In genomic region chr6:83071220-83071619, GRCm38 (mm10) we compare ENCODE assay signal across 10 mouse cellular contexts. TPM values are rescaled to one million over a fixed set of nuclear protein-coding genes. Genes with fewer than 3 reads are reported as not detected.
DNase-seq lines count a peak whose midpoint lies in the region; ATAC-seq and TF ChIP-seq lines count a peak whose summit lies in the region.
"Had no signal": no experiment of that assay in that cellular context is flagged by ENCODE, and none has a peak within 500 bp of the region (broad histone marks: within the 10 kb centered on the region; RNA-seq: fewer than 3 reads in every experiment).

No protein-coding gene starts in this region.

- H3K4me3 ChIP-seq in heart, embryonic 16.5 days (ENCODE audit: low read length): 0 out of 2 replicates have a peak overlapping the region, but pooled peaks have one; percentile 6
- peak overlapping the region; percentile 31 to 47; a peak in 2 of 4 replicates for H3K4me3 ChIP-seq in ES-E14 (ENCODE audit: insufficient read depth in 1 of 2, low read depth in 1 of 2, low read length in 2 of 2, poor library complexity in 1 of 2, severe bottlenecking in 1 of 2)
- H3K4me3 ChIP-seq in embryonic facial prominence, embryonic 14.5 days (ENCODE audit: low read depth, low read length): peak overlapping the region; percentile 25
- H3K4me3 ChIP-seq in liver, embryonic 14.5 days (ENCODE audit: insufficient read depth in 1 of 2, low read depth in 2 of 2, low read length in 2 of 2): peak overlapping the region in 1 of 2 experiments; percentile 16; a peak in 1 of 4 replicates
- H3K4me3 ChIP-seq: heart, adult 2 months had no signal

- 3% methylated on average over 24 of the region's 24 CpGs for WGBS in heart, embryonic 16.5 days
- WGBS in embryonic facial prominence, embryonic 14.5 days: 0% methylated on average over 14 of the region's 24 CpGs
- WGBS in liver, embryonic 14.5 days (ENCODE audit: insufficient replicate concordance): 1% methylated on average over 24 of the region's 24 CpGs

- no peak for ATAC-seq in heart, embryonic 16.5 days (replicated peaks; ENCODE audit: extremely low read depth, insufficient read depth, low FRiP score)
- peak; percentile 41; the same call in 1 of the 2 replicates for ATAC-seq in embryonic facial prominence, embryonic 14.5 days (ENCODE audit: low read depth)
- no peak for ATAC-seq in liver, embryonic 14.5 days (ENCODE audit: insufficient read depth)
- ATAC-seq: Patski had no signal

- peaks cover 12% of the 10 kb centered on the region; the same call in 1 of the 2 replicates for H3K4me1 ChIP-seq in heart, embryonic 16.5 days (ENCODE audit: control insufficient read depth, insufficient read depth, low read length)
- H3K4me1 ChIP-seq in ES-E14 (ENCODE audit: control insufficient read depth in 2 of 2, insufficient read depth in 2 of 2, low read length in 2 of 2, poor library complexity in 1 of 2): peaks cover 0 to 3% of the 10 kb centered on the region in 2 experiments; a peak in 1 of 4 replicates
- peaks cover 5% of the 10 kb centered on the region for H3K4me1 ChIP-seq in embryonic facial prominence, embryonic 14.5 days (ENCODE audit: control insufficient read depth, insufficient read depth, low read length)
- H3K4me1 ChIP-seq in liver, embryonic 14.5 days (replicated peaks; ENCODE audit: control insufficient read depth in 2 of 2, insufficient read depth in 2 of 2, low read length in 1 of 2): no peaks in the 10 kb centered on the region

- peaks cover 93% of the 10 kb centered on the region for H3K27me3 ChIP-seq in heart, embryonic 16.5 days (ENCODE audit: control insufficient read depth, insufficient read depth, low read length)
- H3K27me3 ChIP-seq in embryonic facial prominence, embryonic 14.5 days (replicated peaks; ENCODE audit: control insufficient read depth, insufficient read depth, low read length): peaks cover 95% of the 10 kb centered on the region
- peaks cover 95% of the 10 kb centered on the region for H3K27me3 ChIP-seq in liver, embryonic 14.5 days (ENCODE audit: control insufficient read depth, insufficient read depth, low read length)

- no peak overlapping the region for H3K9ac ChIP-seq in heart, embryonic 16.5 days (ENCODE audit: low read length)
- no peak overlapping the region for H3K9ac ChIP-seq in ES-E14 (ENCODE audit: insufficient read depth, low read depth, low read length, poor library complexity, severe bottlenecking)
- no peak overlapping the region for H3K9ac ChIP-seq in embryonic facial prominence, embryonic 14.5 days (ENCODE audit: low read depth, low read length)
- H3K9ac ChIP-seq in liver, embryonic 14.5 days (replicated peaks): no peak overlapping the region

- no peak overlapping the region for H3K27ac ChIP-seq in heart, embryonic 16.5 days (ENCODE audit: low read length)
- no peak overlapping the region for H3K27ac ChIP-seq in ES-E14 (ENCODE audit: insufficient read depth, low read depth, low read length, poor library complexity, severe bottlenecking)
- no peak overlapping the region for H3K27ac ChIP-seq in embryonic facial prominence, embryonic 14.5 days (replicated peaks; ENCODE audit: low read depth, low read length)
- no peak overlapping the region for H3K27ac ChIP-seq in liver, embryonic 14.5 days
- H3K27ac ChIP-seq: heart, adult 2 months had no signal

- in situ Hi-C loops in ES-E14 (cut with MboI; ENCODE audit: low sequenced_read_pairs in 2 of 2, unreplicated experiment in 2 of 2): loop anchor here (5.0 to 25.0 kb wide), 3 partner anchors 641 to 1516 kb away; partner anchors contain the start of genes Vax2 (in 2 of the 2) and Cyp26b1 (in 1 of the 2)

- H3K9me3 ChIP-seq in heart, embryonic 16.5 days (replicated peaks; ENCODE audit: control insufficient read depth, low read length): no peaks in the 10 kb centered on the region
- H3K9me3 ChIP-seq in ES-E14 (ENCODE audit: control insufficient read depth, insufficient read depth, low read depth, low read length): no peaks in the 10 kb centered on the region
- no peaks in the 10 kb centered on the region for H3K9me3 ChIP-seq in embryonic facial prominence, embryonic 14.5 days (ENCODE audit: control insufficient read depth, low read length)
- no peaks in the 10 kb centered on the region for H3K9me3 ChIP-seq in liver, embryonic 14.5 days (ENCODE audit: control insufficient read depth, low read length)

- no peak overlapping the region for H3K4me2 ChIP-seq in heart, embryonic 16.5 days (ENCODE audit: low read depth, low read length)
- H3K4me2 ChIP-seq in embryonic facial prominence, embryonic 14.5 days (ENCODE audit: low read depth, low read length): peak overlapping the region; percentile 20; the same call in 1 of the 2 replicates
- 0 out of 2 replicates have a peak overlapping the region, but pooled peaks have one; percentile 8 for H3K4me2 ChIP-seq in liver, embryonic 14.5 days (ENCODE audit: low read depth)

- no peaks in the 10 kb centered on the region for H3K36me3 ChIP-seq in heart, embryonic 16.5 days (ENCODE audit: control insufficient read depth, insufficient read depth)
- no peaks in the 10 kb centered on the region for H3K36me3 ChIP-seq in ES-E14 (ENCODE audit: control insufficient read depth, insufficient read depth, low read length, poor library complexity, severe bottlenecking)
- H3K36me3 ChIP-seq in embryonic facial prominence, embryonic 14.5 days (ENCODE audit: control insufficient read depth, insufficient read depth, low read length): no peaks in the 10 kb centered on the region
- no peaks in the 10 kb centered on the region for H3K36me3 ChIP-seq in liver, embryonic 14.5 days (replicated peaks; ENCODE audit: control insufficient read depth, insufficient read depth, low read depth)

- no peak for TF ChIP-seq EP300 in liver, embryonic 14.5 days (IDR thresholded peaks at IDR 0.05; ENCODE audit: low read depth)

- no peak for TF ChIP-seq CTCF in liver, embryonic 14.5 days (IDR thresholded peaks at IDR 0.05; ENCODE audit: low read depth)

- DNase-seq in heart, postnatal 4 days: no peak
- no peak for DNase-seq in ES-E14 (ENCODE audit: low read depth, low spot score)
- DNase-seq in embryonic facial prominence, embryonic 14.5 days (ENCODE audit: low spot score): no peak
- no peak for DNase-seq in liver, embryonic 14.5 days (ENCODE audit: low read depth in 3 of 3, low spot score in 3 of 3)
- DNase-seq in natural killer cell, adult 2 months (ENCODE audit: low spot score in 2 of 2): no peak
- DNase-seq in right cerebral cortex, postnatal 4 days: no peak

TF ChIP-seq in ES-E14, 5 proteins besides CTCF, POLR2A, EP300 and RAD21:
- TF ChIP-seq MAFK (IDR thresholded peaks at IDR 0.05; ENCODE audit: insufficient read depth, low read depth, low read length): no peak
- TF ChIP-seq ZC3H11A (IDR thresholded peaks at IDR 0.05; ENCODE audit: borderline replicate concordance, low read depth, low read length): no peak
- TF ChIP-seq ZNF384 (IDR thresholded peaks at IDR 0.05; ENCODE audit: low read depth, low read length): no peak
- no peak for TF ChIP-seq HCFC1 (IDR thresholded peaks at IDR 0.05; ENCODE audit: borderline replicate concordance, insufficient read depth, low read length)
- TF ChIP-seq CHD2 (IDR thresholded peaks at IDR 0.05; ENCODE audit: low read depth, low read length): no peak
TF ChIP-seq in ES-E14: peak in this region for 0.

RNA-seq across cellular contexts. Expression of gene Tlx2, which starts 1.1 kb away (rescaled TPM):
- polyA plus RNA-seq in heart, embryonic 16.5 days (2015; fragmentation: Nextera tagmentation; extraction: Ambion mirVana): 0.27 and 0.45 TPM in 2 replicates
- under 1 TPM in 1 of 2 experiments, not detected in 1; 0.20 TPM for total RNA-seq in heart, postnatal 4 days (2021)
- total RNA-seq in ES-E14 (2012; rRNA removed): 0.58 TPM in 1 of 2 replicates, not detected in the other
- polyA plus RNA-seq in embryonic facial prominence, embryonic 14.5 days (2014; fragmentation: Nextera tagmentation; extraction: Ambion mirVana): 2.9 and 3.4 TPM in 2 replicates
- 0.05 TPM in 1 of 2 replicates, not detected in the other for polyA plus RNA-seq in liver, embryonic 14.5 days (2012; rRNA removed)
- polyA plus RNA-seq in liver, embryonic 14.5 days (2014; fragmentation: Nextera tagmentation; extraction: Ambion mirVana): not detected in 2 replicates
- total RNA-seq: heart, adult 2 months had no signal
- polyA plus RNA-seq: liver, embryonic 16.5 days had no signal

RNA-seq across cellular contexts. Expression of gene Pcgf1, which starts 6.4 kb away (rescaled TPM):
- polyA plus RNA-seq in heart, embryonic 16.5 days (2015; fragmentation: Nextera tagmentation; extraction: Ambion mirVana): 16.6 and 18.0 TPM in 2 replicates
- 10 to 100 TPM in 1 of 2 experiments, 1 to 10 TPM in 1; 7.2 to 10.2 TPM for total RNA-seq in heart, postnatal 4 days (2021)
- 12.7 and 14.7 TPM in 2 replicates for total RNA-seq in ES-E14 (2012; rRNA removed)
- polyA plus RNA-seq in embryonic facial prominence, embryonic 14.5 days (2014; fragmentation: Nextera tagmentation; extraction: Ambion mirVana): 22.6 and 25.8 TPM in 2 replicates
- polyA plus RNA-seq in liver, embryonic 14.5 days (2012; rRNA removed): 16.5 and 21.0 TPM in 2 replicates
- polyA plus RNA-seq in liver, embryonic 14.5 days (2014; fragmentation: Nextera tagmentation; extraction: Ambion mirVana): 15.0 and 19.7 TPM in 2 replicates

RNA-seq across cellular contexts. Expression of gene Dqx1, which starts 13.6 kb away (rescaled TPM):
- 0.57 and 0.75 TPM in 2 replicates for polyA plus RNA-seq in heart, embryonic 16.5 days (2015; fragmentation: Nextera tagmentation; extraction: Ambion mirVana)
- under 1 TPM; 0.59 to 0.62 TPM for total RNA-seq in heart, postnatal 4 days (2021)
- total RNA-seq in ES-E14 (2012; rRNA removed): 3.7 and 5.6 TPM in 2 replicates
- polyA plus RNA-seq in embryonic facial prominence, embryonic 14.5 days (2014; fragmentation: Nextera tagmentation; extraction: Ambion mirVana): 0.65 and 0.67 TPM in 2 replicates
- polyA plus RNA-seq in liver, embryonic 14.5 days (2012; rRNA removed): 7.7 and 7.8 TPM in 2 replicates
- 2.9 and 3.1 TPM in 2 replicates for polyA plus RNA-seq in liver, embryonic 14.5 days (2014; fragmentation: Nextera tagmentation; extraction: Ambion mirVana)

RNA-seq across cellular contexts. Expression of gene Lbx2, which starts 14.9 kb away (rescaled TPM):
- polyA plus RNA-seq in heart, embryonic 16.5 days (2015; fragmentation: Nextera tagmentation; extraction: Ambion mirVana): 0.35 and 0.40 TPM in 2 replicates
- under 1 TPM in 1 of 2 experiments, not detected in 1; 0.88 TPM for total RNA-seq in heart, postnatal 4 days (2021)
- total RNA-seq in ES-E14 (2012; rRNA removed): 0.42 and 0.62 TPM in 2 replicates
- polyA plus RNA-seq in embryonic facial prominence, embryonic 14.5 days (2014; fragmentation: Nextera tagmentation; extraction: Ambion mirVana): 0.71 and 0.87 TPM in 2 replicates
- 0.27 and 0.46 TPM in 2 replicates for polyA plus RNA-seq in liver, embryonic 14.5 days (2012; rRNA removed)
- polyA plus RNA-seq in liver, embryonic 14.5 days (2014; fragmentation: Nextera tagmentation; extraction: Ambion mirVana): 0.35 TPM in 1 of 2 replicates, not detected in the other

RNA-seq across cellular contexts. Expression of gene Htra2, which starts 16.1 kb away (rescaled TPM):
- polyA plus RNA-seq in heart, embryonic 16.5 days (2015; fragmentation: Nextera tagmentation; extraction: Ambion mirVana): 81.8 and 94.5 TPM in 2 replicates
- 10 to 100 TPM; 42.6 to 43.5 TPM for total RNA-seq in heart, postnatal 4 days (2021)
- total RNA-seq in ES-E14 (2012; rRNA removed): 66.8 and 80.3 TPM in 2 replicates
- 43.0 and 46.3 TPM in 2 replicates for polyA plus RNA-seq in embryonic facial prominence, embryonic 14.5 days (2014; fragmentation: Nextera tagmentation; extraction: Ambion mirVana)
- 75.7 and 80.9 TPM in 2 replicates for polyA plus RNA-seq in liver, embryonic 14.5 days (2012; rRNA removed)
- polyA plus RNA-seq in liver, embryonic 14.5 days (2014; fragmentation: Nextera tagmentation; extraction: Ambion mirVana): 54.3 and 54.9 TPM in 2 replicates
